Mouse (Mus musculus) cortical plate, adult 2 months (tissue): ENCODE data around the gene Sf3a2.
A peak's percentile ranks its signal among the peaks of the same experiment; 100 is the strongest.

Source experiments
- CTCF ChIP-seq: fragments of 200-500 bp; IDR thresholded peaks from 2 replicates; pipeline ENCODE4 v1.5.1; 2011; ENCODE audit warnings: mild to moderate bottlenecking, control low read depth, low read length; ENCODE audit not compliant: insufficient read depth; ENCODE audit errors: extremely low read depth
- POLR2A ChIP-seq: fragments of 200-500 bp; IDR thresholded peaks from 2 replicates; pipeline ENCODE4 v1.6.1; 2011; ENCODE audit warnings: mild to moderate bottlenecking, low read length, control low read depth; ENCODE audit not compliant: insufficient read depth; ENCODE audit errors: extremely low read depth

DNA sequence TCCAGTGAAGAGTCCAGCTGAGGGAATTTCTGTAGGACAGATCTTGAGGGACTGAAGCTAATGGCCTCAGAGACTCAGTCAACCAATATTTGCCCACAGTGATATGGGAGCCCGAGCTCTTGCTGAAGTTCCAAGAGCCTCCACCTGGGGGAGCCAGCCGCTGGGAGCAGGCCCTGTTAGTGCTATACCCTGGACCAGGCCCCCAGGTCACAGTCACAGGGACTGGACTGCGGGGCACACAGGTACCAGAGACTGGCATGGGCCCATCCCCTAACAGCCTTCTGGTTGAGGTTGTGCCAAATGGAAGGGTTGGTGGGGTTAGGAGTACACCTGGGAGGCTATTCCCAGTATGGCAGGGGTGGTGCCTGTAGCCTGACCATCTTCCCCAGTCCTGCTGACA is 7.9 kb downstream of the Sf3a2 start:
- peak; percentile 58 for TF ChIP-seq CTCF
- no peak for TF ChIP-seq POLR2A
